Mouse (Mus musculus) left cerebral cortex, postnatal 36 days (tissue): ENCODE data around the gene Slc9a5. TPM values are rescaled to one million over a fixed set of nuclear protein-coding genes. Genes with fewer than 3 reads are reported as not detected.

ENCODE experiments used
- DNase-seq, 2 experiments: peaks; one replicate each; pipeline ENCODE4 v3.0.0; 2021 to 2022; ENCODE audit warnings: low spot score in 2 of 2, mixed read lengths in 1 of 2
- intact Hi-C: fragments of 180-260 bp; cut with DNase I; formaldehyde crosslinking; loops from one replicate; pipeline ENCODE4 v1.15.1; 2025
- total RNA-seq, 2 experiments: library from RNA; stranded (reverse); gene quantifications; 2 replicates each; pipeline ENCODE4 v1.2.3; 2021

The Slc9a5 gene
- total RNA-seq, 2 experiments from 2014 or later: 34.1 to 44.5 TPM

- intact Hi-C loops: no loop called here
Measured at GRCm38 (mm10) chr8:105323183-105323582, 25.5 kb upstream of the Slc9a5 start.

GRCm38 (mm10) chr8:105325641-105326093 lies 23.0 kb upstream of the Slc9a5 start:
- DNase-seq: no peak
- intact Hi-C loops: no loop called here

More at GRCm38 (mm10) chr8:105323183-105323582, 25.5 kb upstream of the Slc9a5 start:
- no peak for DNase-seq

GRCm38 (mm10) chr8:105326141-105326672 lies 22.4 kb upstream of the Slc9a5 start, which contains the start of the genes Lrrc29 and Tmem208:
TSS of gene Lrrc29 (minus strand) at chr8:105326278.
TSS of gene Tmem208 (plus strand) at chr8:105326354.
- peak; percentile 95 to 96 for DNase-seq
- intact Hi-C loops: no loop called here

GRCm38 (mm10) chr8:105326968-105327367 lies 21.7 kb upstream of the Slc9a5 start:
- intact Hi-C loops: no loop called here
- DNase-seq: no peak

GRCm38 (mm10) chr8:105330325-105330724 lies 18.3 kb upstream of the Slc9a5 start:
- no peak for DNase-seq
- intact Hi-C loops: no loop called here

GRCm38 (mm10) chr8:105331469-105331868 lies 17.2 kb upstream of the Slc9a5 start:
- intact Hi-C loops: no loop called here
- no peak for DNase-seq

GRCm38 (mm10) chr8:105331931-105332330 lies 16.7 kb upstream of the Slc9a5 start:
- intact Hi-C loops: no loop called here

GRCm38 (mm10) chr8:105332523-105332922 lies 16.1 kb upstream of the Slc9a5 start:
- no peak for DNase-seq

More at GRCm38 (mm10) chr8:105331931-105332330, 16.7 kb upstream of the Slc9a5 start:
- no peak for DNase-seq

GRCm38 (mm10) chr8:105336373-105337130 lies 12.1 kb upstream of the Slc9a5 start:
- no peak for DNase-seq
- intact Hi-C loops: no loop called here

More at GRCm38 (mm10) chr8:105332523-105332922, 16.1 kb upstream of the Slc9a5 start:
- intact Hi-C loops: no loop called here

- DNase-seq: no peak
- intact Hi-C loops: no loop called here
Measured at GRCm38 (mm10) chr8:105338992-105339391, 9.7 kb upstream of the Slc9a5 start.

GRCm38 (mm10) chr8:105339886-105340635 lies 8.6 kb upstream of the Slc9a5 start:
- intact Hi-C loops: no loop called here
- DNase-seq: no peak

- DNase-seq: no peak
- intact Hi-C loops: no loop called here
Measured at GRCm38 (mm10) chr8:105341399-105341798, 7.2 kb upstream of the Slc9a5 start.

- DNase-seq: no peak
- intact Hi-C loops: no loop called here
Measured at GRCm38 (mm10) chr8:105342768-105343167, 5.9 kb upstream of the Slc9a5 start.

- intact Hi-C loops: no loop called here
- no peak for DNase-seq
Measured at GRCm38 (mm10) chr8:105343791-105344574, 4.7 kb upstream of the Slc9a5 start.

- intact Hi-C loops: no loop called here
- no peak for DNase-seq
Measured at GRCm38 (mm10) chr8:105345061-105345975, 3.3 kb upstream of the Slc9a5 start.

GRCm38 (mm10) chr8:105346611-105347427 lies 1.8 kb upstream of the Slc9a5 start:
- intact Hi-C loops: no loop called here
- peak; percentile 40 to 56 for DNase-seq

- intact Hi-C loops: no loop called here
- peak; percentile 85 for DNase-seq
Measured at GRCm38 (mm10) chr8:105347428-105348221, 1.0 kb upstream of the Slc9a5 start, which contains the start of gene Fhod1. TSS of gene Fhod1 (minus strand) at chr8:105347953.
